Mouse (Mus musculus) embryo, embryonic 10.5 days (tissue): Measurements from ENCODE around the gene Gm8050.
"Not testable (repeated sequence)": the region's sequence is repeated elsewhere in the genome, so short reads cannot be mapped to it uniquely, and the experiment has no call there.

Source experiments
- DNase-seq: peaks from one replicate; pipeline ENCODE4 v3.0.0-alpha.2; 2015; ENCODE audit warnings: low spot score

Gm8050 gene

DNA sequence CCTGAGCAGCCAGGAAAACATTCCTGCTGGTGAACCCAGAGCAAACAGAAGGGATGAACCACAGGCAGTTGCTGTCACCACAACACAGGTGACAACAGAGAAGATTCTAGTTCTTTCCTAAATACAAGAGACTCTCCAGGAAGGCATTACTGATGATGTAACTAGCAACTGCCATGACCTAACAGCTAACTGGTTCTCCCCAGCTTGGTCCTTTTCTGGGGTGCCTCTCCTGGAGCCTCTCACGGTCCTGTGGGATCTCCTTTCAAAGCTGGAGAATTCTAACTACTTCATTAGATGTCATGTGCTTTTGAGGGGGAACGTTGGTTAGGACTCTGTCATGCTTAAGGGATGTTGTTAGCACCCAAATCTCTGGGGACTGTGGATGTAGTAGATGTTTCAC lies at the start of gene Gm8050:
Gene Gm8050 (minus strand): TSS at position 101 of the 400 bp plus-strand sequence.
- not testable (repeated sequence) for DNase-seq

- DNase-seq = not testable (repeated sequence)
These were observed 37.1 kb upstream of the Gm8050 start for GRCm38 (mm10) chr14:6757231-6757536.

- DNase-seq = peak; percentile 7
These were observed 36.6 kb upstream of the Gm8050 start for GRCm38 (mm10) chr14:6756384-6757230.

GRCm38 (mm10) chr14:6742232-6742631 lies 22.2 kb upstream of the Gm8050 start, which contains the start of gene Gm3636:
Gene Gm3636, minus strand, starts transcription at chr14:6742332.
- DNase-seq = not testable (repeated sequence)

DNA sequence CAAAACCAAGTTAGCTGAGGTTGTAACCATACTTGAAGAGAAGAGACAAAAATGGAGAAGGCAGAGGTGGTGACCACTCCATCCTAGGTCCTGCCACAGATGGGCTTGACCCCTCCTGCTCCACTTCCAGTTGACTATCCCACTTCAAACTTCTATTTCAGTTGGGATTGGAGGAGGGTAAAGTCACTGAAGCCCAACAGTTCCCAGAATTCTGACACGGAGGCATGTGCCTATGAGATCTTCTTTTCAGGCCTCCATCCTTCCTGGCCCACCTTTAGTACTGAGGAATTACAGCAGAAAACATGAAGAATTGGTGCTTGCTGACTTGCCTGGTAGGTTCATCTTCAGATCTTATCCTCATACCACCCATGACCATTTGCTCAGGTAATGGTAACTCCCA lies 36.0 kb downstream of the Gm8050 start, which contains the start of gene Gm10251:
Gene Gm10251 (minus strand): TSS at position 101 of the 400 bp plus-strand sequence.
- not testable (repeated sequence) for DNase-seq
